Mouse (Mus musculus) brain, embryonic 18.5 days (tissue): ENCODE measurements around the gene Zfp94.
"Not testable (repeated sequence)": the region's sequence is repeated elsewhere in the genome, so short reads cannot be mapped to it uniquely, and the experiment has no call there.

Source experiments
- DNase-seq: peaks from one replicate; pipeline ENCODE4 v3.0.0-alpha.2; 2012; ENCODE audit warnings: low read depth, low spot score

Gene Zfp94

DNA sequence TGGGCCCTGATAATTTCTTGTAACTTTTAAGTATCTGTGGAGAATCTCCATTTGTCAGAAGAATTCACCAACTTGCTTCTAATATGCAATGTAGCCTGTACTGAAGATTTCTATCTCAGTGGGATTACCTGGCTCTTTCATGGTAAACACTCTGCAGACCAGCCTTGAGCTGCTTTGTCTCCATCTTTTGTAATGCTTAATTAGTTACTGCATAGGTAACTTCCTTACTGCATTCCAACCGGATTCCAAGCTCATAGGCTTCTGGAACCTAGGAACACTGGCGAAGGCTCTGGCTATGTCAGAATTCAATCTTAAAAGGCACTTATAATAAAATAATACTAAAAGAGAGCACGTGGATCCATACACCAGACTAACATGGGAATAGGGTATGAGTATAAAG, 37.7 kb downstream of the Zfp94 start:
- DNase-seq = not testable (repeated sequence)

DNA sequence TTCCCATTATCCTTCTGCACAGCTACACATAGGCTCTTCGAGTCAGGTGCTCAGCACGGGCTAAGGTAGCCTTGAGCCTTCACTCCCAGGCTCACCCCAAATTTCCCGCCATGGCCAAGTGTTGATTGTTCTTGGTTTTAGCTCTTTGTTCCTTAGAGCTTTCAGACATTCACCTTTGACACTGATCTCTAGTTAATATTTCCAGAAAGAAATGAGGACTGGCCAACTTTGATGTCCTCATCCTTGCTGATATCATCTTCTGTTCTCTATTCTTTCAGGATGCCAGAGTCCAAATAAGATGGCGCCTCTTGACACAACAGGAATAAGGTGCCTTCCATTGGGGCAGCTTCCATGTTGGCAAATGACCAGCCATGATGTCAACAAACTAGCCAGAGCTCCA, 42.0 kb downstream of the Zfp94 start:
- DNase-seq = no peak

DNA sequence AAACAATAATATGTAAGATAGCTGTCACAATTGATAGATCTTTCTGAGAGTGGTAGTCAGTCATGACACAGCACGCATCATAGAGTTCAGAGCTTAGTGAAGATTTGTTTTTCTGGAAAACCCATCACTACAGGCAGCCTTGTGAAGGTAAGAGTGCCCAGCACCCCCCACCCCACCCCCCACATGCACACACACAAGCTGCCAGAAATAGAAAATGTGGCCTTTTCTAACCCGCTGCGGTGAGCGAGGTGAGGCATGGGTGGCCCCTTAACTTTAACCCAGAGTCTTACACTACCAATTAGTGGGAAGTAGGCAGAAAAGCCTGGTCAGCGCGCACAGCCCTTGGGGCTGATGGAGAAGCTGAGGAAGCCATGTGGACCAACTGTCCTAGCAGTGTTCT, 45.3 kb downstream of the Zfp94 start:
- DNase-seq = no peak

DNA sequence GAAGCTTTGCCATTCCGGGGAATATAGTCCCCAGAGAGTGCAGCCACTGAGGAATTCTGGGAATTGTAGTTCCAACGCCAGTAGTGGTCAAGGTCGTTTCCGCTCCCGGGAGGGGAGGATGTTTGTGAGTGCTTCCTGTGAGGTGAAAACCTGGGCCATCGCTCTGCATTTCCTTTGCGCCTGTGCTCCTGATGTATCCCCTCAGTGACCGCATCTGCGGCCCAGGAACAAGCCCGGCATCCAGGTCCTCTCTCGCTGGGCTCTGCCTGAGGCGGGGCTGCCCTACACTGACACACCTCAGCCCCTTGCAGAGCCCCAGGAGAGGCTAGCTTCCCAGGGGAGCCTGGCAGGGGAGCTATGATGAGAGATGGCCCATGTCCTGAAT, 46.2 kb downstream of the Zfp94 start, which contains the start of gene Zfp93:
TSS of gene Zfp93 (plus strand) at position 133 of the 385 bp plus-strand sequence.
- DNase-seq = peak; percentile 81

DNA sequence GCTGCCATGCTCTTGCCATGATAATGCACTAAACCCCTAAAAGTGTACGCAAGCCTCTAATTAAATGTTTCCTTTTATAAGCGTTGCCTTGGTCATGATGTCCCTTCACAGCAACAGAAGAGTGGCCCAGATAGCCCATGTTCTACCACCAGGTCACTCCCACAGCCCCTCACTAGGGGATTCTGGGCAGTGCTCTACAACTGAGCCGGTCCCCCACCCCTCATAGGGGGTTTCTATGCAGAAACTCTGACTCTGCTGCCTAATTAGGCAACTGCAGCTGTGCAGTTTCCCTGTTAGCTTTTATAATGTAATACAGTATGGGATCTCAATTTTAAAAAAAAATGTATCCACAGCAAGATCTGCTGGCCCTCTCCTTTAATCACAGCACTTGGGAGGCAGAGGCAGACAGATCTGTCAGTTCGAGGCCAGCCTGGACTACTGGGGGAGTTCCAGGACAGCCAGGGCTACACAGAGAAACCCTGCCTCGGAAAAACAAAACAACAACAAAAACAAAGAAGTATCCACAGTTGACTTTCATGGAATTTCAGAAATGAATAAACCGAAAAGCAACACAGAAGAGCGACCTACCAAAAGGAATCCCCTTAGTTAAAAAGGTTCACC, 46.7 kb downstream of the Zfp94 start:
- DNase-seq = no peak

DNA sequence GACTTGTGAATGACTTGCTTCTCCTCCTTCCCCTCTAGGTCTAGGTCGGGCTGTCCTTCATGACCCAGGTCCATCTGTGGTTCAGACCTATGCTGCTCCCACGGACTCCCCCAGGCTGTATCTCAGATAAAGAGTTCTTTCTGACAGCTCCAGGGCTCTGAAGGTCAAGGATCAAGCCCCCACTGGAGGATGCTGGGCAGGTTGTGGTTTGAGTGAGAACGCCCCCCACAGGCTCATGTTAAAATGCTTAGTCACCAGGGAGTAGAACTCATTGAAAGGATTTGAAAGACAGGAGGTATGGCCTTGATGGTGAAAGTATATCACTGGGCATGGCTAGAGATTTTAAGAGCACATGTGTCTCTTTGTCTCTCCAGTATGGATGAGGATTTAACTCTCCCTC, 47.2 kb downstream of the Zfp94 start:
- DNase-seq = no peak

DNA sequence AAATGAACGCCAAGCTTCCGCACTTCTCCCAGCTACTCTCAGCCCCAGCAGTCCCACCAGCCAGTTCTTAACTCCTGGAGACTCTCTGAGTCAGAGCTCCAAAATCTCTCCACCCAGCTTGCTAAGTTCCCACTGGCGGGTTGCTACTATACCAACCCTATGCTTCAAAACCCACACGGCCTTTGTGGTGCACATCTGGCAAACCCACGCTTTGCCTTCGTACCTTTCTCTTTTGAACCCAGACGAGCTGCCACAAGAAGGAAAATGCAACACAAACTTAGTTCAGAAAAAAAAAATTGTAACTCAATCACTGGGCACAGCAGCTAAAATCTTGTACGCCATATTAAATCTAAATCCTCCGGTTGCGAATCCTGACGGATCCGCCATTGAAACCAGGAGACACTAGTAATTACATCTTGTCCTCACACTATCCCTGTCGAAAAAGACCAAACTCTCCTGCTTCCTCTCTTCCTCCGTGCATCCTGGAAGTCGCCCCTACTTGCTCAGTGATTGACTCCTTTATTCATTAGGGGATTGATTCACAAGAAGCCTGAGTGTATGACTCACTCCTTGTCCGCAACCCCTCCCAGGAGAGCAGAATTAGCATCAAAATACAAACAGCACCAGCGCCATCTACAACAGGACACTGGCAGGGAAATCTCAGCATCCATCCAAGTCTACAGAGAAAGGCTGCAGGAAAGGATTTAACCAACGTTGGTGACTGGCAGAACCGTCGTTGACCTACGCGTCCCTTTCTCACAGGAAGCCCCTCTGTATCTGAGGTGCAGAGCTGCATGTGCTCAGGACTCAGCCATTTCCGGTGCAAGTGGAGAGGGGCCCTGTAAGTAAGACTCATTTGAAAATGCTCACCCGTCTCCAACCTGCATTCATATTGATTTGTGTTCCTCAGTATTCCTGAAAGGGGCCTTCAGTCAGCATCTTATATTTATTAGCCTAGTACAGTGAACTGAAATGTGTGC, 48.0 kb downstream of the Zfp94 start:
- no peak for DNase-seq

DNA sequence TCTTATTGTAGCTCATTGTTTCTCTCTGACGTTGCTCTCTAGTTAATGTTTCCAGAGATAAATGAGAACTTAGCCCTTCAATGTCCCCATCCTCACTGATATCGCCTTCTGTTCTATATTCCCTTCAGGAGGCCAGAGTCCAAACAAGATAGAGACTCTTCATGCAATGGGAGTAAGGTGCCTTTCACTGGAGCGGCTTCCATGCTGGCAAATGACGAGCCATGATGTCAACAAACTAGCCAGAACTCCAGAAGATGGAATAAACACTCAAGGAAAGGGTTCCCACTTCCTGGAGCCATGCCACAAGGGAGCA, 56.5 kb downstream of the Zfp94 start:
- no peak for DNase-seq

DNA sequence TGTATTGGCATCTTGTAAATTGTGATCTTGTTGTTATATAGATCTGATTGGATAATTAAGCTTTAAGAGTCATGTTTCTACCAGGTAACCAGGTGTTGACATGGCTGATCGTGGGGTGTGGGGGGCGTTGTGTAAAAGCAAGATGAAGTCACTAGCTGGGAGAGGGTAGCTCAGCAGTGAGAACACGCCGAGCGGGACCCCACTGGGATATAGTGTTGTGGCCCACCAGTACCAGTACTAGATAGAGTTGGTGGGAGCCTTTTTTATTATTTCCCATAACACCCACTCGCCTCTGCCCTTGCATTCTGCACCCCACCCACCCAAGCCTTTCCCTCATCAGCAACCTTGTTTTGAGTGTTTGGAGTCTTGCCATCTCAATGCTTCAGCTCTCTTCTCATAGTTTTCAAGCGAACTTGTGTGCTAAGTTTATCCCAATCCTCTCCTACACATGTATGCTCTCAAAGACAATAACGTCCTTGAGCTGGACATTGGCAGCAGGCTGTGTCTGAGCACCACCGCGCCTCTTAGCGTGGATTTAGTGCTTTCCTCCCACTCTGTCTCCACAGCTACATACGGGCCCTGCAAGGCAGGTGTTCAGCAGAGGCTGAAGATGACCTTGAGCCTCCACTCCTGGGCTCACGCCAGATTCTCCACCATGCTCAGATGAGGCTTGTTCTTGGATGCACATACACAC, 57.0 kb downstream of the Zfp94 start:
- no peak for DNase-seq

DNA sequence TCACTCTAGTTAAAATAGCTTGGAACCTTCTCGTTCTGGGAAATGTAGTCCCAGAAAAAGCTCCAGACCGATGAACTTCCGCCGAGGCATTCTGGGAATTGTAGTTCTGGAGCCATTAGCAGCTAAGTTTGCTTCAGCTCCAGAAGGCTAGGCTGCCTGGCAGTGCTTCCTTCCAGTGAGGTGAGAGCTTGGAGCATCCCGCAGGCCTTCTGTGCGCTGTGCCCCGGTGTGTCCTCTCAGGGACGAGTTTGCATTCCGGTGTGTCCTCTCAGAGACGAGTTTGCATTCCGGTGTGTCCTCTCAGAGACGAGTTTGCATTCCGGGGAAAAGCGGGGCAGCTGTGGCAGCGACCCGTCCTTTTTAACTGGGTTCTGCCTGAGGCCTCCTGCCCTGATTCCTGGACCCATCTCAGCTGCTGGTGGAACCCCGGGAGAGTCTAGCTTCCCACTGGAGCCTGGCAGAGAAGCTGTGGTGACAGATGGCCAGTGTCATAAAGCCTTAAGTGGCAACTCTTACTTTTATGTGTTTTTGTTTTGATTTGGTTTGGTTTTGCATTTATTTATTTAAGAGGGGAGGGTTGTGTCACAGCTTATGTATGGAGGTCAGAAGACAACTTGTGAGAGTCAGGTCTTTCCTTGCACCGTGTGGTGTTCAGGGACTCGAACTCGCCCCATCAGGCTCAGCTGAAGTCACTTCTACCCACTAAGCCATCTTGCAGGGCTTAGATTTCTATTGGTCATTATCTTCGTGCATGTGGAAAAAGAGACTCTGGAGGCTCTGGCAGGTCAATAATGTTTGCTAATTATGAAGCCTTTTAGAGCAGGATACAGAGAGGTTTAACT, 61.6 kb downstream of the Zfp94 start, which contains the start of gene Zfp108:
TSS of gene Zfp108 (plus strand) at position 162 of the 842 bp plus-strand sequence.
- DNase-seq = peak; percentile 82

DNA sequence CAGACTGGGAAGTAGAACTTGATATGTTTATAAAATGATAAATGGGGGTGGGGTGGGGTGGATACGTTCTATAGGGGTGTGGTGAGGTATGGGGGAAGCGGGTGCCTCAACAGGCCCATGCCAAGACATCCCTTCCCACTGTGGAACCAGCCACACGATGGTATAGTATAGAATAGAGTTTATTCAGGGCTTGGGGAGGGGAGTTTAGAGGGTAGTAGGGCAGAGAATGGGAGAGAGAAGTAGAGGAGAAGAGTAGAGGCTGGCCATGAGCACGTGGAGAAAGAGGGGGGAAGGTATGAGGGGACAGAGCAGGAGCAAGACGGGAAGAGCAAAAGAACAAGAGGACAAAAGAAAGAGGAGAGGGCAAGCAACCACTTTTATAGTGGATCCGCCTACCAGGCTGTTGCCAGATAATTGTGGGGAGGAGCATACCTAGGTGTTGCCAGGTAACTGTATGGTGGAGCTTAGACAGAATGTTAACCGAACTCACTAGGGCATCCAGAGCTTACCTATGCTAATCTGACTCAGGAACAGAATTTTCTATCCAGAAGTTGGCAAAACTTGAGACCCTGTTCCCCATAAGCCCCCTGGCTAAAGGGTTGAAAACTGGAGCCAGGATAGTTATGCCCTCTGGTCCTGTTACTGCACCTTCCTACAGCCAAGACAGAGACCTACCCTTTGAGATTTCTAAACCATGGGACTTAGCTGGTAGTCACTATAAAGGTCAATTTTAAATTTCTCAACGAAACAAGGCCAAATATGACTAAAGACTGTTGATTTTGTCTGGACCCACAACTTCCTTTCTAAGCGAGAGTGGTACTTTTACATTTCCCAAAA, 62.5 kb downstream of the Zfp94 start:
- DNase-seq = no peak
